Comparison of ENCODE assay signal across 8 mouse cellular contexts in the genomic region with DNA sequence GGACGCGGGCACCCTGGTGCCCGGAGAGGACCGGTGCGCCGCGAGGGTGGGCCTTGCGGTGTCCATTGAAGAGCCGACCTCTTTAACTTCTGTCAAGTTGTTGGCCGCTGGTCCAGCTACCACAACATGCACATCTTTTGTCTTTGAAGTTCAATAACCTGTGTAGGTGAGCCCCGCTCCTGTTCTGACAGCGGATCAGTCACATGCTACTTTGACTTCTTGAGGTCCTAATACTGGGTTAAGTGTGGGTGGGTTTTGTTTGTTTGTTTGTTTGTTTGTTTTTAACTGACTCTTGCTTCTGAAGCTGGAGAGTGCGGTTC. TPM values are rescaled to one million over a fixed set of nuclear protein-coding genes. Genes with fewer than 3 reads are reported as not detected.
DNase-seq lines count a peak whose midpoint lies in the region; ATAC-seq and TF ChIP-seq lines count a peak whose summit lies in the region.

No protein-coding gene starts in this region.

- peak overlapping the region; percentile 76 for H3K9ac ChIP-seq in intestine, embryonic 14.5 days (ENCODE audit: low read length)
- H3K9ac ChIP-seq in neural tube, embryonic 13.5 days: peak overlapping the region; percentile 90

- no peaks in the 10 kb centered on the region for H3K27me3 ChIP-seq in intestine, embryonic 14.5 days (replicated peaks; ENCODE audit: control insufficient read depth, insufficient read depth, low read length)
- H3K27me3 ChIP-seq in neural tube, embryonic 13.5 days: no peaks in the 10 kb centered on the region

- H3K9me3 ChIP-seq in intestine, embryonic 14.5 days (ENCODE audit: control insufficient read depth, low read length): no peaks in the 10 kb centered on the region
- no peaks in the 10 kb centered on the region for H3K9me3 ChIP-seq in neural tube, embryonic 13.5 days

- H3K4me2 ChIP-seq in intestine, embryonic 14.5 days (ENCODE audit: low read length): peak overlapping the region; percentile 60
- peak overlapping the region; percentile 70 for H3K4me2 ChIP-seq in neural tube, embryonic 13.5 days

- DNase-seq in lung, adult 2 months: no peak
- DNase-seq in lung, postnatal 25 days (ENCODE audit: low spot score): no peak
- no peak for DNase-seq in intestine, embryonic 14.5 days (ENCODE audit: low spot score)
- DNase-seq in B cell, adult 2 months: no peak
- no peak for DNase-seq in frontal cortex, postnatal 10 days (ENCODE audit: low spot score in 2 of 2)
- no peak for DNase-seq in cerebellum, adult 11-12 months

- ATAC-seq in intestine, embryonic 14.5 days (replicated peaks; ENCODE audit: low FRiP score, low TSS enrichment, low read depth): no peak
- ATAC-seq in neural tube, embryonic 13.5 days (ENCODE audit: low read depth): no peak

- peaks cover 6% of the 10 kb centered on the region for H3K4me1 ChIP-seq in lung, adult 2 months (ENCODE audit: control insufficient read depth, insufficient read depth, low read length)
- H3K4me1 ChIP-seq in brown adipose tissue, adult 24 weeks (ENCODE audit: control insufficient read depth, insufficient read depth, insufficient read length, low read length): peaks cover 7% of the 10 kb centered on the region; the same call in 1 of the 2 replicates
- peaks cover 10% of the 10 kb centered on the region for H3K4me1 ChIP-seq in intestine, embryonic 14.5 days (replicated peaks; ENCODE audit: control insufficient read depth, insufficient read depth, low read length)
- peaks cover 48% of the 10 kb centered on the region for H3K4me1 ChIP-seq in neural tube, embryonic 13.5 days (replicated peaks)

- TF ChIP-seq POLR2A in lung, adult 2 months (IDR thresholded peaks at IDR 0.05; ENCODE audit: borderline replicate concordance, extremely low read depth, low read depth, low read length): no peak

- WGBS in lung, adult 2 months: 1% methylated on average over 13 of the region's 13 CpGs
- WGBS in intestine, embryonic 14.5 days: under 1% methylated on average over 13 of the region's 13 CpGs
- under 1% methylated on average over 13 of the region's 13 CpGs for WGBS in neural tube, embryonic 13.5 days

- peaks cover 3% of the 10 kb centered on the region for H3K36me3 ChIP-seq in intestine, embryonic 14.5 days (ENCODE audit: control insufficient read depth, insufficient read depth, low read length)
- H3K36me3 ChIP-seq in neural tube, embryonic 13.5 days: peaks cover 6% of the 10 kb centered on the region

- TF ChIP-seq CTCF in lung, adult 2 months (IDR thresholded peaks at IDR 0.05; ENCODE audit: insufficient read depth, low read length): no peak

- H3K4me3 ChIP-seq in lung, adult 2 months (replicated peaks; ENCODE audit: extremely low read depth, low read depth, low read length): peak overlapping the region; percentile 65
- peak overlapping the region; percentile 91 for H3K4me3 ChIP-seq in brown adipose tissue, adult 24 weeks (ENCODE audit: insufficient read depth, low read depth, low read length)
- H3K4me3 ChIP-seq in intestine, embryonic 14.5 days (ENCODE audit: low read depth, low read length): peak overlapping the region; percentile 92
- H3K4me3 ChIP-seq in neural tube, embryonic 13.5 days: peak overlapping the region; percentile 98

- 0 out of 2 replicates have a peak overlapping the region, but pooled peaks have one; percentile 13 for H3K27ac ChIP-seq in brown adipose tissue, adult 24 weeks (replicated peaks; ENCODE audit: low read depth, low read length)
- H3K27ac ChIP-seq in intestine, embryonic 14.5 days (ENCODE audit: low read depth): peak overlapping the region; percentile 69
- peak overlapping the region; percentile 92 for H3K27ac ChIP-seq in neural tube, embryonic 13.5 days (replicated peaks)

RNA-seq across cellular contexts. Expression of a gene that starts 0.6 kb away (rescaled TPM):
- 28.5 and 29.3 TPM in 2 replicates for polyA plus RNA-seq in lung, adult 2 months (2012; rRNA removed)
- 23.4 and 24.1 TPM in 2 replicates for polyA plus RNA-seq in brown adipose tissue, adult 24 weeks (2012; ENCODE audit: insufficient read depth, insufficient read length, missing spikeins)
- polyA plus RNA-seq in intestine, embryonic 14.5 days (2014; fragmentation: Nextera tagmentation; extraction: Ambion mirVana): 60.1 and 63.8 TPM in 2 replicates
- polyA plus RNA-seq in neural tube, embryonic 13.5 days (2015; fragmentation: Nextera tagmentation; extraction: Ambion mirVana): 38.2 and 40.7 TPM in 2 replicates

RNA-seq across cellular contexts. Expression of a gene that starts 4.0 kb away (rescaled TPM):
- polyA plus RNA-seq in lung, adult 2 months (2012; rRNA removed): 38.6 and 50.6 TPM in 2 replicates
- 34.8 and 43.4 TPM in 2 replicates for polyA plus RNA-seq in brown adipose tissue, adult 24 weeks (2012; ENCODE audit: insufficient read depth, insufficient read length, missing spikeins)
- polyA plus RNA-seq in intestine, embryonic 14.5 days (2014; fragmentation: Nextera tagmentation; extraction: Ambion mirVana): 82.4 and 92.0 TPM in 2 replicates
- polyA plus RNA-seq in neural tube, embryonic 13.5 days (2015; fragmentation: Nextera tagmentation; extraction: Ambion mirVana): 102 and 104 TPM in 2 replicates

RNA-seq across cellular contexts. Expression of a gene that starts 46.5 kb away (rescaled TPM):
- 26.8 and 29.1 TPM in 2 replicates for polyA plus RNA-seq in lung, adult 2 months (2012; rRNA removed)
- polyA plus RNA-seq in brown adipose tissue, adult 24 weeks (2012; ENCODE audit: insufficient read depth, insufficient read length, missing spikeins): 39.9 and 45.2 TPM in 2 replicates
- polyA plus RNA-seq in intestine, embryonic 14.5 days (2014; fragmentation: Nextera tagmentation; extraction: Ambion mirVana): 272 and 288 TPM in 2 replicates
- polyA plus RNA-seq in neural tube, embryonic 13.5 days (2015; fragmentation: Nextera tagmentation; extraction: Ambion mirVana): 155 and 158 TPM in 2 replicates

RNA-seq across cellular contexts. Expression of a gene that starts 48.5 kb away (rescaled TPM):
- 7.1 and 10.1 TPM in 2 replicates for polyA plus RNA-seq in lung, adult 2 months (2012; rRNA removed)
- 5.0 and 6.1 TPM in 2 replicates for polyA plus RNA-seq in brown adipose tissue, adult 24 weeks (2012; ENCODE audit: insufficient read depth, insufficient read length, missing spikeins)
- 19.7 and 23.2 TPM in 2 replicates for polyA plus RNA-seq in intestine, embryonic 14.5 days (2014; fragmentation: Nextera tagmentation; extraction: Ambion mirVana)
- 9.0 and 9.7 TPM in 2 replicates for polyA plus RNA-seq in neural tube, embryonic 13.5 days (2015; fragmentation: Nextera tagmentation; extraction: Ambion mirVana)

Comparison
In these comparisons a context has a peak if more than half of its experiments do, and no peak if none do; other contexts are left out.
1. H3K27ac ChIP-seq: peak in every context shown above with its lines; median percentile 92 in neural tube, embryonic 13.5 days; 69 in intestine, embryonic 14.5 days; 13 in brown adipose tissue, adult 24 weeks.